13 mouse cellular contexts compared by ENCODE assay signal in genomic region chr17:21533961-21534360, GRCm38 (mm10). TPM values are rescaled to one million over a fixed set of nuclear protein-coding genes. Genes with fewer than 3 reads are reported as not detected.
A peak's percentile ranks its signal among the peaks of the same experiment; 100 is the strongest.
DNase-seq lines count a peak whose midpoint lies in the region; ATAC-seq and TF ChIP-seq lines count a peak whose summit lies in the region.
"Had no signal": no experiment of that assay in that cellular context is flagged by ENCODE, and none has a peak within 500 bp of the region (broad histone marks: within the 10 kb centered on the region; RNA-seq: fewer than 3 reads in every experiment).

No protein-coding gene starts in this region.

- H3K4me1 ChIP-seq in heart, embryonic 15.5 days (replicated peaks) = peaks cover 23% of the 10 kb centered on the region
- peaks cover 13% of the 10 kb centered on the region; the same call in 1 of the 2 replicates for H3K4me1 ChIP-seq in spleen, adult 2 months (ENCODE audit: control insufficient read depth, insufficient read depth, insufficient read length)
- H3K4me1 ChIP-seq in midbrain, embryonic 15.5 days = peaks cover 28% of the 10 kb centered on the region

- no peak for ATAC-seq in heart, embryonic 15.5 days (replicated peaks; ENCODE audit: insufficient number of reproducible peaks, insufficient read depth, low FRiP score, low read depth)
- no peak for ATAC-seq in midbrain, embryonic 15.5 days (replicated peaks)

- H3K9me3 ChIP-seq in heart, embryonic 15.5 days (replicated peaks) = no peaks in the 10 kb centered on the region
- no peaks in the 10 kb centered on the region for H3K9me3 ChIP-seq in midbrain, embryonic 15.5 days
- H3K9me3 ChIP-seq: hindbrain, embryonic 15.5 days; midbrain, embryonic 12.5 days; neural tube, embryonic 12.5 days had no signal

- H3K9ac ChIP-seq in heart, embryonic 15.5 days = no peak overlapping the region
- no peak overlapping the region for H3K9ac ChIP-seq in midbrain, embryonic 15.5 days
- H3K9ac ChIP-seq: hindbrain, embryonic 15.5 days; liver, embryonic 14.5 days; midbrain, embryonic 12.5 days; neural tube, embryonic 12.5 days had no signal

- DNase-seq in cerebellum, adult 11-12 months = peak; percentile 15
- DNase-seq in cerebellum, postnatal 4 days (ENCODE audit: low spot score in 2 of 2) = no peak
- no peak for DNase-seq in heart, adult 8-10 months (ENCODE audit: low spot score)
- no peak for DNase-seq in spleen, adult 2 months (ENCODE audit: low read depth in 1 of 2, low spot score in 2 of 2)
- no peak for DNase-seq in spleen, postnatal 10 days (ENCODE audit: low spot score in 2 of 2)
- peak; percentile 26 for DNase-seq in naive thymus-derived CD4-positive, alpha-beta T cell, adult 2 months (ENCODE audit: low read depth)
- DNase-seq: thymus, adult 18-20 months had no signal

- H3K27me3 ChIP-seq in heart, embryonic 15.5 days = no peaks in the 10 kb centered on the region
- H3K27me3 ChIP-seq in spleen, adult 2 months (ENCODE audit: control insufficient read depth, insufficient read depth, low read length) = no peaks in the 10 kb centered on the region
- no peaks in the 10 kb centered on the region for H3K27me3 ChIP-seq in midbrain, embryonic 15.5 days (replicated peaks)
- H3K27me3 ChIP-seq: hindbrain, embryonic 15.5 days; midbrain, embryonic 12.5 days; neural tube, embryonic 12.5 days had no signal

- 84% methylated on average over 1 of the region's 1 CpGs for WGBS in heart, embryonic 15.5 days
- 92% methylated on average over 1 of the region's 1 CpGs for WGBS in spleen, adult 2 months
- WGBS in midbrain, embryonic 15.5 days = 88% methylated on average over 1 of the region's 1 CpGs

- no peaks in the 10 kb centered on the region for H3K36me3 ChIP-seq in heart, embryonic 15.5 days
- no peaks in the 10 kb centered on the region for H3K36me3 ChIP-seq in spleen, adult 2 months (ENCODE audit: control insufficient read depth, insufficient read depth, low read length)
- no peaks in the 10 kb centered on the region for H3K36me3 ChIP-seq in midbrain, embryonic 15.5 days (replicated peaks)
- H3K36me3 ChIP-seq: hindbrain, embryonic 15.5 days; midbrain, embryonic 12.5 days; neural tube, embryonic 12.5 days had no signal

- no peak overlapping the region for H3K4me2 ChIP-seq in heart, embryonic 15.5 days
- H3K4me2 ChIP-seq in midbrain, embryonic 15.5 days = no peak overlapping the region
- H3K4me2 ChIP-seq: midbrain, embryonic 12.5 days; neural tube, embryonic 12.5 days had no signal

- no peak overlapping the region for H3K4me3 ChIP-seq in heart, embryonic 15.5 days
- H3K4me3 ChIP-seq in spleen, adult 2 months (ENCODE audit: extremely low read depth, insufficient read depth, insufficient read length) = no peak overlapping the region
- no peak overlapping the region for H3K4me3 ChIP-seq in midbrain, embryonic 15.5 days
- H3K4me3 ChIP-seq: hindbrain, embryonic 15.5 days; midbrain, embryonic 12.5 days; neural tube, embryonic 12.5 days had no signal

- TF ChIP-seq CTCF in spleen, adult 2 months (IDR thresholded peaks at IDR 0.05; ENCODE audit: extremely low read depth, insufficient read depth, insufficient read length, insufficient replicate concordance) = no peak

- H3K27ac ChIP-seq in heart, embryonic 15.5 days = peak overlapping the region; percentile 69; the same call in 1 of the 2 replicates
- H3K27ac ChIP-seq in spleen, adult 2 months (ENCODE audit: insufficient read depth, low read length) = peak overlapping the region; percentile 57; the same call in 1 of the 2 replicates
- H3K27ac ChIP-seq in midbrain, embryonic 15.5 days = no peak overlapping the region
- H3K27ac ChIP-seq: liver, embryonic 14.5 days; midbrain, embryonic 12.5 days; neural tube, embryonic 12.5 days had no signal

- TF ChIP-seq POLR2A in spleen, adult 2 months (IDR thresholded peaks at IDR 0.05; ENCODE audit: low read depth, low read length) = no peak

RNA-seq across cellular contexts. Expression of gene Zfp52, which starts 1.4 kb away (rescaled TPM):
- polyA plus RNA-seq in heart, embryonic 15.5 days (2015; fragmentation: Nextera tagmentation; extraction: Ambion mirVana) = 4.0 TPM in 2 replicates
- total RNA-seq in heart, adult 8-10 months (2022) = 1 to 10 TPM; 5.4 to 7.1 (median 6.2) TPM
- 0.54 and 0.56 TPM in 2 replicates for polyA plus RNA-seq in spleen, adult 2 months (2012; rRNA removed)
- 1.8 TPM in 2 replicates for polyA plus RNA-seq in midbrain, embryonic 15.5 days (2015; fragmentation: Nextera tagmentation; extraction: Ambion mirVana)

RNA-seq across cellular contexts. Expression of gene Zfp948, which starts 32.8 kb away (rescaled TPM):
- 9.7 and 11.4 TPM in 2 replicates for polyA plus RNA-seq in heart, embryonic 15.5 days (2015; fragmentation: Nextera tagmentation; extraction: Ambion mirVana)
- total RNA-seq in heart, adult 8-10 months (2022) = 1 to 10 TPM; 2.8 to 3.5 (median 3.1) TPM
- polyA plus RNA-seq in spleen, adult 2 months (2012; rRNA removed) = 0.28 and 0.32 TPM in 2 replicates
- polyA plus RNA-seq in midbrain, embryonic 15.5 days (2015; fragmentation: Nextera tagmentation; extraction: Ambion mirVana) = 18.3 and 20.5 TPM in 2 replicates

RNA-seq across cellular contexts. Expression of gene Zfp53, which starts 45.2 kb away (rescaled TPM):
- polyA plus RNA-seq in heart, embryonic 15.5 days (2015; fragmentation: Nextera tagmentation; extraction: Ambion mirVana) = 4.9 and 6.9 TPM in 2 replicates
- 1 to 10 TPM; 1.8 to 3.1 (median 2.4) TPM for total RNA-seq in heart, adult 8-10 months (2022)
- 2.2 TPM in 2 replicates for polyA plus RNA-seq in spleen, adult 2 months (2012; rRNA removed)
- polyA plus RNA-seq in midbrain, embryonic 15.5 days (2015; fragmentation: Nextera tagmentation; extraction: Ambion mirVana) = 10.5 and 11.1 TPM in 2 replicates

Comparison
In these comparisons a context has a peak if more than half of its experiments do, and no peak if none do; other contexts are left out.
1. DNase-seq: peak in cerebellum, adult 11-12 months (single experiment) and naive thymus-derived CD4-positive, alpha-beta T cell, adult 2 months (single experiment); none in cerebellum, postnatal 4 days (0 of 2), heart, adult 8-10 months (single experiment), spleen, adult 2 months (0 of 2) and spleen, postnatal 10 days (0 of 2).